Mouse (Mus musculus): Measurements from ENCODE around the gene Hs3st3a1.

- TF ChIP-seq CTCF (IDR thresholded peaks at IDR 0.05; ENCODE audit: low read depth) (no peak), EP300 (IDR thresholded peaks at IDR 0.05; ENCODE audit: low read depth) (no peak)
Observed at GRCm38 (mm10) chr11:64436412-64436727, 1.2 kb downstream of the Hs3st3a1 start, which contains the start of gene F930015N05Rik.
